Mouse (Mus musculus) hindbrain, embryonic 15.5 days (tissue): ENCODE measurements at regions not wholly inside any gene's neighbourhood (a gene's known extent, or its start where the extent isn't known, plus 50 kb on each side); places are given as distances from the start of the nearest gene placed in this dataset.

Experiments used
- ATAC-seq: fragments of 200-750 bp; cut with Nextera tagmentation; 2 replicates; pipeline ENCODE4 v1.8.0; 2017; ENCODE audit warnings: low read depth, moderate number of reproducible peaks, moderate TSS enrichment; ENCODE audit not compliant: low FRiP score
- H3K27ac ChIP-seq: fragments of 300-500 bp; sonication (generic); replicated peaks from 2 replicates; pipeline ENCODE4 v1.5.1; 2015; ENCODE audit warnings: mild to moderate bottlenecking, inconsistent platforms
- H3K27me3 ChIP-seq: fragments of 300-500 bp; sonication (generic); 2 replicates; pipeline ENCODE4 v1.6.1; 2015; ENCODE audit warnings: control low read depth, inconsistent platforms
- H3K36me3 ChIP-seq: fragments of 300-500 bp; sonication (generic); 2 replicates; pipeline ENCODE4 v1.6.1; 2015; ENCODE audit warnings: control low read depth, inconsistent platforms
- H3K4me1 ChIP-seq: fragments of 300-500 bp; sonication (generic); replicated peaks from 2 replicates; pipeline ENCODE4 v1.6.1; 2015; ENCODE audit warnings: control low read depth, inconsistent platforms
- H3K4me2 ChIP-seq: fragments of 300-500 bp; sonication (generic); 2 replicates; pipeline ENCODE4 v1.6.1; 2015; ENCODE audit warnings: moderate library complexity, mild to moderate bottlenecking, inconsistent platforms
- H3K4me3 ChIP-seq: fragments of 300-500 bp; sonication (generic); 2 replicates; pipeline ENCODE4 v1.5.1; 2015; ENCODE audit warnings: mild to moderate bottlenecking, inconsistent platforms
- H3K9ac ChIP-seq: fragments of 300-500 bp; sonication (generic); 2 replicates; pipeline ENCODE4 v1.6.1; 2015; ENCODE audit warnings: inconsistent platforms
- H3K9me3 ChIP-seq: fragments of 300-500 bp; sonication (generic); 2 replicates; pipeline ENCODE4 v1.6.1; 2016; ENCODE audit warnings: control low read depth, inconsistent platforms
- WGBS: fragments of 180-500 bp; shearing (Covaris S2); methylation state at CpG from one replicate; pipeline ENCODE4 v1.1.7; 2015; 5-methylcytosine and 5-hydroxymethylcytosine counted together

DNA sequence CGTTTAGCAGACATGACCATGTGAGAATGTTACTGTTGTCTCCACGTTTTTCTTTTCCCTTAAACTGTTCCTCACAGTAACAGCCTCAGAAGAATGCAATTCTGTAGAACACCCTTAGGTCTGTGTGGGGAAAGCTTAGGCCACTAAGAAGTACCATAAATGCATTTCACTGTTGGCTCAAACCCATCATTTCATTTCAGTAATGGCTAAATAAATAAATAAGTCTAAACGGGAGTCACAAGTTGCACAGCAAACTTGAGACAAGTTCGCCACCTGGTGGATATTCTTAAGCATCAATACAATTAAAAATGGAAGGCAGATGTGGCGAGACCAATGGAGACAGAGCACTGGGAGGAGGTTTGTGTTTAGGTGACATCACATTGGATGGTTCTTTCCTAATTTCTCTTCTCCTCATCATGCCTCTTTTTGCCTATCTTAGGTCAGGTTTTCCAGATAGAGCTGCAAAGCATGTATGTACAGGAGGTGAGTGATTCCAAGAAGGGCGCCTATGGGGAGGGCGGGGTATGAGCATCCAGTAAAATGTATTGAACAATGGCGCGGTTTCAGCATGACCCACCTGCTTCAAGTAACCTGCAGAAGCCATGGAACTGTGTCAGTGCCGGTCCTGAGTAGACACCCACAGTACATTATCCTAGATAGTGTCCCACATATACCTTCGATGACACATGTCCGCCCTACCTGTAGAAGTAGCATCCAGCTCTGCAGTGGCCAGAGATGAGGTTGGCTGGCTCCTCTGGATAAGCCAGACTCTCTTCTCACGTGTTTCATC is 128.8 kb upstream of the Car8 start:
- no peaks in the 10 kb centered on the region for H3K4me1 ChIP-seq
- no peak overlapping the region for H3K27ac ChIP-seq
- no peak overlapping the region for H3K4me3 ChIP-seq
- no peaks in the 10 kb centered on the region for H3K9me3 ChIP-seq
- H3K9ac ChIP-seq: no peak overlapping the region
- no peaks in the 10 kb centered on the region for H3K27me3 ChIP-seq
- no peaks in the 10 kb centered on the region for H3K36me3 ChIP-seq
- no peak overlapping the region for H3K4me2 ChIP-seq
- 62% methylated on average over 13 of the region's 13 CpGs for WGBS
- ATAC-seq: peak; percentile 68

DNA sequence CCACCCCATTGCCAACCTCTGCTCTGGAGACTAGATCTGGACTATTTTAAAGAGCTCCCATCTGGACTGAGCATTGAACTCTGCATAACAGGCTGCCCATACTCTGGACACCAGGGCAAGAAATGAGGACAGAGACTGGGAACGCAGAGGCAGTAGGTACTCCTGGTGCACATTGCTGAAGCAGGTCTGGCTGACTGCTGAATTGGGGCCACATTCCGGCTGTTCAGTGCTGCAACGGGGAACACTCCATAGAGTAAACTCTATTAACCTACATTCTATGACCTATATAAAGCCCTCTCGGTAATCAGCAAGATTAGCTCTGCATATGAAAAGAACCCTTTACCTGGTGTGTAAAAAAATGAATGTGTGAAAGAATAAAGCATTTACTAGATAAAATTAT is 128.1 kb upstream of the Car8 start:
- no peaks in the 10 kb centered on the region for H3K9me3 ChIP-seq
- no peaks in the 10 kb centered on the region for H3K36me3 ChIP-seq
- no peak overlapping the region for H3K9ac ChIP-seq
- 0 out of 2 replicates have a peak overlapping the region, but pooled peaks have one; percentile 15 for H3K27ac ChIP-seq
- H3K4me1 ChIP-seq: no peaks in the 10 kb centered on the region
- no peaks in the 10 kb centered on the region for H3K27me3 ChIP-seq
- ATAC-seq: peak; percentile 67; the same call in 1 of the 2 replicates
- no peak overlapping the region for H3K4me3 ChIP-seq
- 73% methylated on average over 4 of the region's 4 CpGs for WGBS
- H3K4me2 ChIP-seq: no peak overlapping the region

DNA sequence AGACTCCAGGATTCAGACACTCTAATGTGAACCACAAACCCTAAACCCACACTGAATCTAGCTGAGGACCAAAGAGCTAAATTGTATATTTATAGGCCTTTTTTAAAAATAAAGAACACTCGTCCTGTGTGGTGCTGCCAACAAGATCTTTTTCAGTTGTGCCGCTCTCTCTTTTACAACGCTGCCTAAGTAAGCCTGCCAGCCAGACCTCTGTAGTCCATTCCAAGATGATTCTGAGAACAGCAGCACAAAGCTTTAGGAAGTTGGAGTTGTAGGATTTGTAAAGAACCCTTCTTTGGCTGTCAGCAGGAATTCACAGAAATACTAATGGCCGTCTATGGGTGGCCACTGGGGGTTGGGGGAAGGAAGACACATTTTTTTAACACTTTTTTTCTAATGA is 123.6 kb upstream of the Car8 start:
- H3K4me3 ChIP-seq: no peak overlapping the region
- H3K27ac ChIP-seq: no peak overlapping the region
- H3K9me3 ChIP-seq: no peaks in the 10 kb centered on the region
- H3K36me3 ChIP-seq: no peaks in the 10 kb centered on the region
- H3K27me3 ChIP-seq: no peaks in the 10 kb centered on the region
- no peak for ATAC-seq
- 63% methylated on average over 4 of the region's 4 CpGs for WGBS
- no peaks in the 10 kb centered on the region for H3K4me1 ChIP-seq
- H3K9ac ChIP-seq: no peak overlapping the region
- no peak overlapping the region for H3K4me2 ChIP-seq

DNA sequence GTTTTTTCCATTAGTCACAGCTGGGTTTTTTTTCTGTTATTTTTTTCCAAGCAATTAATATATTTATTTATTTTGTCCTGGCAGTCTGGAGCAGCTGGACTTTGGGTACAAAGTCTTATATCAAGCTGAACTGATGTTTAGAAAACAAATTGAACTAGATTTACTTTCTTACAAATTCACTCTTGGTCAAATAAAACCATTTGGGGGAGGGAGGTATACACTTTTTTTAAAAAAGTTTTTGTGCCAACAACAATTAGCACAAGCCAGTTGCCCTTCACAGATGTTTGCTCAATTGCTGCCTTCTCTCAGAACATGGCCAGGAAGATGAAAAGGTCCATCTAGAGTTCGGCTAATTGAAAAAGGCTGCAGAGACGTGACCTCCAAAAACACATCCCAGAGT is 123.1 kb upstream of the Car8 start:
- Histone ChIP-seq H3K36me3 (no peaks in the 10 kb centered on the region), H3K27ac (no peak overlapping the region), H3K4me2 (no peak overlapping the region), H3K9ac (no peak overlapping the region), H3K4me1 (no peaks in the 10 kb centered on the region), H3K9me3 (no peaks in the 10 kb centered on the region), H3K27me3 (no peaks in the 10 kb centered on the region), H3K4me3 (no peak overlapping the region)
- 64% methylated on average over 2 of the region's 2 CpGs for WGBS
- no peak for ATAC-seq

DNA sequence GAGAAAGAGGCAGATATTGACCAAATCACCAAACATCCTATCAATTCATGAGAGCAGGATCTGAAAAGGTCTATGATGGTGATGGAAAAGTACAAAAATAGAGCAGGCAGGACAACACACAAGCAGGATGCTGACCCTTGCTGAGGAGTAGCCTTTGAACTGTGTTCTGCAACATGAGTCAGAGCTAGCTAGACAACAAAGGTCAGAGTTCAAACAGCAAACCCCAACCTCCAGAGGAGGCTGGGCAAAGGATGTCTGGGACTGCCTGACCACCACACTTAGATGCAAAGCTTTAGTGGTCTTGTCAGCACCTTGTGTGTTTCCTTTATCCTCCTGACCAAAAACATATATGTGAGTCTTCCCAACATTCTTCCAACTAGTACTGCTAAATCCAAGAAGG is 122.5 kb upstream of the Car8 start:
- no peak overlapping the region for H3K4me2 ChIP-seq
- no peaks in the 10 kb centered on the region for H3K27me3 ChIP-seq
- H3K9ac ChIP-seq: no peak overlapping the region
- H3K4me1 ChIP-seq: no peaks in the 10 kb centered on the region
- no peak overlapping the region for H3K27ac ChIP-seq
- no peak overlapping the region for H3K4me3 ChIP-seq
- no peaks in the 10 kb centered on the region for H3K36me3 ChIP-seq
- H3K9me3 ChIP-seq: no peaks in the 10 kb centered on the region
- ATAC-seq: no peak

DNA sequence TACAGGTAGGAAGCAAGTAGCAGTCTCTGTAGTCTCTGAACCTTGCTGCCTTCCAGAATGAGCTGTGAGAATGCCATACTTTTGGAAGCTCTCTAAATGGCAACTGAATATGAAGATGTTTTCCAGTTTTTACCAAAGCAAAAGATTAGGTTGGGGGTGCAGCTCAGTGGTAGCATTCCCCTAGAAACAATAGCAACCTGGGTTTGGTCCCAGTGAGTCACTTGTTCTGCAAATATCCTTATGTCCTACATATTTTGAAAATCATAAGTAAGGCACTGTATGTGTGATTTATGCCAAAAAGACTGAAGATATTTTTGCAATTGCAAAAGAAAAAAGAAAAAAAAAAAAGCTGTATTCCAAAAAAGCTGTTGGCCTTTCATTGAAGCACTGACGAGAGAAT is 118.6 kb upstream of the Car8 start:
- no peak overlapping the region for H3K9ac ChIP-seq
- H3K27ac ChIP-seq: no peak overlapping the region
- no peaks in the 10 kb centered on the region for H3K36me3 ChIP-seq
- no peak overlapping the region for H3K4me3 ChIP-seq
- 89% methylated on average over 1 of the region's 1 CpGs for WGBS
- no peak for ATAC-seq
- no peaks in the 10 kb centered on the region for H3K27me3 ChIP-seq
- no peaks in the 10 kb centered on the region for H3K4me1 ChIP-seq
- no peak overlapping the region for H3K4me2 ChIP-seq
- H3K9me3 ChIP-seq: no peaks in the 10 kb centered on the region

DNA sequence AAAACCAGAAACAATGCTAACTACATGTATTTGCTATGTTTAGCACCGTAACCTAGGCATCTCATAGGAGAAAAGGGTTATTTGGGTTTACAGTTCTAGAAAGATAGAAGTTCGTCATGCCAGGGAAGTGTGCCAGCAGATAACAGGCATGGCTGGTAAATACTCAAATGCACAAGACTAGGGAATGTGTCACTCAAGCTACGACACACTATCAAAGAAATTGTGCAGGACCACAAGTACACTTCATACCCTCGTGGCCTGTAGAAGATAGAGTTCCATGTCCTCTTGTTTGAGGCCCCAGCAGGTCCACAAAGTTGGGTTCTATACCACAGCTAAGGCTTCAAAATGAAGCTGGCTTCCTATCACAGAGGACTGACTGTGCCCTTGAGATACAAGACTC is 103.1 kb upstream of the Car8 start:
- Histone ChIP-seq H3K4me2 (no peak overlapping the region), H3K27me3 (no peaks in the 10 kb centered on the region), H3K4me1 (no peaks in the 10 kb centered on the region), H3K9me3 (no peaks in the 10 kb centered on the region), H3K27ac (no peak overlapping the region), H3K36me3 (no peaks in the 10 kb centered on the region), H3K4me3 (no peak overlapping the region), H3K9ac (no peak overlapping the region)
- 91% methylated on average over 4 of the region's 4 CpGs for WGBS
- no peak for ATAC-seq

DNA sequence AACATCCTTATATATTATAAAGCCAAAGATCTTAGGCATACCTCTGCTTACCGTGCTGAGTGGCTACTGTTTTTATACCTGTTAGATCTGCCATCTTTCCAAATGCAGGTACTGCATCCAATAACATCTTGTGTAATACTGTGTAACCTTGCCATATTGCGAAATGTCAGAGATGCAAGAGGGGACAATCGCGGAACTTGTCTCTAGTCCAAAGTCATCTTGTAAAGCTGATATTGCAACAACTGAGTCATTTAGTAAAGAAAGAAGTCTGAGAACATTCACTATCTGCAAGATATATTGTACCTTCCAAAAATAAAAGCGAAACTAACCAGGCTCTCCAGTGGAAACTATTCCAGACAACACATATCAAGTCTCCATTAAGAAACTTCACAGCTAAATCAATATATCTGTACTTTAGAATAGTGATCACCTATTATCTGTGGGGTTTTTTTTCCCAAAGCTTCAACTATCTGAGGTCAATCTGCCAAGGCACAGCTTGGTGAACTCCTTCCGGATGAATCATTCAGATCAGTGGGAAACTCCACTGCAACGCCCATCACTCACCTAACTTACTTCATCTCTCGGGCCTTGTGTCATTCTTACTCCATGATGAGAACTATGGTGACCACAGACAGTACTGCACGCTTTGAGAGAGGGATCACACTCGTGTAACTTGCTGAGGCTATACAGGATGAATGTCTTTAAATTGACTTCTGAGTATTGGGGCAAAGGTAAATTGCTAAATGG is 70.6 kb upstream of the Car8 start:
- no peak overlapping the region for H3K4me2 ChIP-seq
- WGBS: 94% methylated on average over 10 of the region's 10 CpGs
- no peaks in the 10 kb centered on the region for H3K36me3 ChIP-seq
- H3K27me3 ChIP-seq: no peaks in the 10 kb centered on the region
- no peak overlapping the region for H3K27ac ChIP-seq
- no peak overlapping the region for H3K9ac ChIP-seq
- no peaks in the 10 kb centered on the region for H3K9me3 ChIP-seq
- H3K4me1 ChIP-seq: no peaks in the 10 kb centered on the region
- no peak overlapping the region for H3K4me3 ChIP-seq
- no peak for ATAC-seq

DNA sequence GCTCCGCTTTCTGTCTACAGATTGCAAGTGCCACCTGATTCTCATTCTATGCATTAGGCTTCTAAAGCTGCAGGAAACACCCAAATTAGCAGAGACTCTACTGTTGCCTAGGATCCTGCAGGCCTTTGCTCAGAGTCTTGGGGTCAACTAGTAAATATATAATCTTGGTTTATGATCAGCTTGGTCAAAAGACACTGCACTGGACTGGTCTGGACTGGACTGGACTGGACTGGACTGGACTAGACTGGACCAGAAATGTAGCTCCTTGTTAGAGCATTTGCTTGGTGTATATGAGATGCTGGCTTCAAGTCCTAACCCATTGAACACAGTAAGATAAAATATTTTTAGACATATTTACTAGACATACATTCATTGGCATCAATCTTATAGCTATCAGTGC is 53.7 kb upstream of the Car8 start:
- no peak overlapping the region for H3K4me2 ChIP-seq
- H3K36me3 ChIP-seq: no peaks in the 10 kb centered on the region
- no peak overlapping the region for H3K9ac ChIP-seq
- ATAC-seq: no peak
- no peaks in the 10 kb centered on the region for H3K9me3 ChIP-seq
- WGBS: 86% methylated on average over 1 of the region's 1 CpGs
- no peak overlapping the region for H3K27ac ChIP-seq
- no peak overlapping the region for H3K4me3 ChIP-seq
- H3K4me1 ChIP-seq: no peaks in the 10 kb centered on the region
- H3K27me3 ChIP-seq: no peaks in the 10 kb centered on the region

DNA sequence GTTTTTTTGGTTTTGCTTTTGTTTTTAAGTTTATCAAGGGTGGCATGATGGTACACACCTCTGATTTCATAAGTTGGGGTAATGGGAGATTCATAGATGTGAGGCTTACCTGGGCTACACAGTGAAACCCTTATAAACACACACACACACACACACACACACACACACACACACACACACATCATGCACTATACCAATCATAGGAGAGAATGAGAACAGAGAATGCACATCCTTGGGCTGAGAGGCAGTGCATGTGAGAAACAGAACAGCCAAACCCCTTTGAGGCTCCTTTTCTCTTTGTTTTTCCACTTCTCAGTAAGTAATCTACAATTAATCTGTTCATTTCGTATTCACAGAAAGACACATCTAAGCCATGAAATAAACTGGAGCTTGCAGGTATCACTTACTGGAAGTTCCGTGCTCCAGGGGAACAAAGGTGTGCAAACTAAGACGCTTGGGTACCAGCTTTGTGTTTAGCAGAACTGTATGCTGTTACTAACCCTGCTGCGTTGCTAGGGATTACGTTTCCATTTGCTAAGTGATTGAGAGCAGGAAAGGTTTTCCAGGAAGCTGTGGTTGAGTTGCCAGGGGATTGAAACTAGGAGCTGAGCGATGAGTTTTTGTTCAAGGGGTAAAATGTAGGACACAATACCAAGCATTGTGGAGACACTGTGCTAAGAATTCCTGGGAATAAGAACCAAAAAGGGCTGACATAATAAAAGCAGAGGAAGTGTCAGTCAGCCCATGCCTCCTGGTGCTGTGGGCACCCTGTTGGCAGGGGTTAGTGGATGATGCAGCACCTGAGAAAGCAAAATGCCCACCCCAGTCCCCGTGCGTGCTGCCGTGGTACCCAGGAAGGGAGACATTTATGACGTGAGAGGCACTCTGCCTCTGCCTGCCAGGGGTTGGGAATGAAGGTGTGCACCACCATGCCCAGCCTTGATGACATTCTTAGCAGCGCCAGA is 53.0 kb upstream of the Car8 start:
- no peaks in the 10 kb centered on the region for H3K36me3 ChIP-seq
- no peak overlapping the region for H3K27ac ChIP-seq
- no peak overlapping the region for H3K9ac ChIP-seq
- H3K4me2 ChIP-seq: no peak overlapping the region
- no peak overlapping the region for H3K4me3 ChIP-seq
- H3K9me3 ChIP-seq: no peaks in the 10 kb centered on the region
- WGBS: 58% methylated on average over 11 of the region's 11 CpGs
- no peaks in the 10 kb centered on the region for H3K27me3 ChIP-seq
- peak; percentile 48; the same call in 1 of the 2 replicates for ATAC-seq
- no peaks in the 10 kb centered on the region for H3K4me1 ChIP-seq

DNA sequence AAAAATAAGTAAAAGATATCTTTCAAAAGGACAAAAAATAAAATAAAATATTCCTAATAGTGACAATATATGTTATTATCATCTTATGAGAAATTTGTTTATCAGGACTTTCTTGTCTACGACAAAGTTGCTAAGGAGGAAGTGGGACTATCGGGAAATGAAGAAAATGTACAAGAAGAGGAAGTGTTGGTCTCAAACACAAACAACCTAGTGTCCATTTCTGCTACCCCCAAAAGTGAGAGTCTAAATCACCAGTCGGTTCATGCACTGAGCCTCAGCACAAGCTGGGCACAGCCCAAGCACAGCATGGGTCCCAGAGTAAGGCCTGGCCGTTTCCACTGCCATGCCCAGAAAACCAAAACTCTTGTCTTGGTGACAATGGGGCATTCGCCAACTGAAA is 51.1 kb upstream of the Car8 start:
- ATAC-seq: no peak
- no peak overlapping the region for H3K4me3 ChIP-seq
- no peak overlapping the region for H3K9ac ChIP-seq
- H3K4me1 ChIP-seq: no peaks in the 10 kb centered on the region
- 78% methylated on average over 5 of the region's 5 CpGs for WGBS
- H3K9me3 ChIP-seq: no peaks in the 10 kb centered on the region
- no peak overlapping the region for H3K27ac ChIP-seq
- no peak overlapping the region for H3K4me2 ChIP-seq
- no peaks in the 10 kb centered on the region for H3K36me3 ChIP-seq
- H3K27me3 ChIP-seq: no peaks in the 10 kb centered on the region
